Mouse (Mus musculus) liver, adult 2 months (tissue): ENCODE results near the gene Nkx1-1.

Experiments
- CTCF ChIP-seq: fragments of 200-500 bp; IDR thresholded peaks from 2 replicates; pipeline ENCODE4 v1.5.1; 2011; ENCODE audit warnings: low read depth, low read length, control low read depth
- POLR2A ChIP-seq: fragments of 200-500 bp; IDR thresholded peaks from 2 replicates; pipeline ENCODE4 v1.6.1; 2011; ENCODE audit warnings: low read length, control low read depth; ENCODE audit not compliant: insufficient read depth; ENCODE audit errors: extremely low read depth

- TF ChIP-seq CTCF = no peak
- no peak for TF ChIP-seq POLR2A
Observed at GRCm38 (mm10) chr5:33458132-33458622, 24.4 kb upstream of the Nkx1-1 start.
